Mouse (Mus musculus): ENCODE measurements at regions not wholly inside any gene's neighbourhood (a gene's known extent, or its start where the extent isn't known, plus 50 kb on each side); places are given as distances from the start of the nearest gene placed in this dataset.

DNA sequence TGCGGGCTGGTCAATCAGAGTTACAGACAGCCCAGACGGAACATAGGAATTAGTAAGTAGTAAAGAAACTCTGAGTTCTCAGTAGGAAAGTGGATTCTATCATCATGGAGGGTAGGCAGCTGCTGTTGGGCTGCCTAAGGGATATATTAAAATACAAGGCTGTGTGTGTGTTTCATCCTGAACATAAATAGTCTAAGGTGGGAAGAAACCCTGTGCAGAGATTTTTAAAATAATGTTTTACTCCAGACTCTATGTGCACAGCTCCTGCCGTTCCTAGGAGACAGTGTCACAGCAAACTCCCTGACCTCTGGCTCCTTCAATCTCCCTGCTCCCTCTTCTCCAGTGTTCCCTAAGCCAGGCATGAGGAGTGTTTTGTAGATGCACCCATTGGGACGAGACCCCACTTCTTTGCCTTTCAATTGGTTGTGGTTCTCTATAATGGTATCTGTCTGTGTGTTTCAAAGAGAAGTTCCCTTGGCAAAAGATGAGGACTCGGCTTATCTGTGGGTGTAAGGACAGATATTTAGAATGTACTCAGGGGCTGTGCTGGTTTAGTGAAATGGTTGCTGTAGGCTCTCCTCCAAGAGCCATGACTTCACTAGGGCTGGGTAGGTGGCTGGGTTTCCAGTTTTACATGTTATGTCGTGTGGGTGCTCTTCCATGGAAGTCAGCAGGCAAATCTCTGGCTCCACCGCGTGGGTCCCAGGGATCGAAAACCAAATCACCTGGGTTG is 93.1 kb upstream of the Pcbd1 start:
- TF ChIP-seq CTCF (IDR thresholded peaks at IDR 0.05; ENCODE audit: low read depth) (no peak), EP300 (IDR thresholded peaks at IDR 0.05; ENCODE audit: low read depth) (no peak)
